Mouse (Mus musculus): ENCODE results near the gene 4930469K13Rik.

The 4930469K13Rik gene

DNA sequence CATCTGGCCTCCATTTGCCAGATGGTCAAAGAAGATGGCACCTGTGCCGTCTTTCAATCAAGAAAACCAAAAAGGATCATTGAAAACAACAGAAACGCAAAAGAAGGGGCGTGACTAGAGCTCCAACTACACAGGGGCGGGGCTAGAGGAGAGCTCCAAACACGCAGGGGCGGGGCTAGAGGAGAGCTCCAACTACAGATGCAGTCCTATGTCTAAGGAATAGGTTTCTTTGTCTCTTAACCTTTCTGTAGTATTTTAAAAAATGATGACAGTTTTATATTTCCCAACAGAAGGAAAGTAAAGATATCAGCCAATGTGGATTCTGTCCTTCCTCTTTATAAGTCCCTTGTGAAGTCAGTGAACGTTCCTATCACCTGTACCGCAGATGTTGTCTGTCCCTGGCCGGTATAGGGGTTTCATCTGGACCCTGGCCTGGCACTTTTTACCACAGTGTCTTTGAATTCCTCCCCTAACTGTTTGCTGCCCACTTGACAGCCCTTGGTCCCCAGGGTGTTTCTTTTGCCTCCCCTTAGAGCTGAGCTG, 153.5 kb downstream of the 4930469K13Rik start:
- DNase-seq (ENCODE audit: extremely low read depth, insufficient read length, low spot score), result no peak

DNA sequence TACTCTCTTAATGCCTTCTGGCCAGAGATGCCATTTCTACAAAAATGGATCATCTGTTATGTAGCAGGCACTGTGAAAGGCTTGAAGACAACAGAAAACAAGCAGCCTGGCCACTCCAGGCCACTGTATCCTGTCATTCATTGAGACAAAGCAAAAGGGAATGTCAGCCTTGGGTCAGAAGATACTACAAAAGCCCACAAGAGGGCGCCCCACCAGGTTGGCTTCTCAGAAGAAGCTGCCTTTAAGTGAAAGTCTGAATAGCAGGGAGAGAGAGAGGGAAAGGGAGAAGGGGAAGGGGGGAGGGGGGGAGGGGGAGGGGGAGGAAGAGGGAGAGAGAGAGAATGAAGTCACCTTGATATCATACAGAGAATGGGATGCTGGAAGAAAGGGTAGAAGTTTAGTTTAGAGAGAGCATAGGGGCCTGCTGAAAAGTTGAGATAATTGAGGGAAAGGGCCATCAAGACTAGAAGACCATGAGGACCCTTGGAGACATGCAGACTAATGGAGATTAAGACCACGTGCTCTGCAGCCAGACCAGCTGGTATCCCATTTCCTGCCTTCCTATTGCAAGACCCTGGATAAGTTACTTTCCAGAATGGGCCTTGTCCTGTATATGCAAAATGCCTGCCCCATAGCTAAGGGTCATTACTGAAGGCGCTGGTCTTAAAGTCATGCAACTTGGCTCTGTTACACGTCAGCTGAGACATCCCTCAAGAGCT, 154.1 kb downstream of the 4930469K13Rik start:
- no peak for DNase-seq (ENCODE audit: extremely low read depth, insufficient read length, low spot score)

DNA sequence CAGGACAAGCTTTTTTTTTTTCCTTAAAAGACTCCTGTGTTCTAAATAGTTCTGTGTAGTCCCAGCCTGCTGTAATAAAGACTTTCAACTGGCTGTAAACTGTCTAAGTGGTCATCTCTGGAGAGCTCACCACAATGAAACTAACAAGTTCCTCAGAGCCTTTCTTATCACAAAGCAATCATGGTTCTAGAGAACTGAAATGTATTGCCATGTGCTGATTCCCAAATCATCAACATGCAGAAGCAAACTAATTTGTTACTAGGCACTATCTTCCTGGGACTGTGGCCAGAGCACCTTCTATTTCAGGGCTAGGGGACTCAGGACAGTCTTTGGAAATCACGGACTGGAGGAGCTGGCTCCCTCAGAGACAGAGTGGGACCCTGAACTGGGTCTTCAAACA, 154.8 kb downstream of the 4930469K13Rik start:
- no peak for DNase-seq (ENCODE audit: extremely low read depth, insufficient read length, low spot score)

DNA sequence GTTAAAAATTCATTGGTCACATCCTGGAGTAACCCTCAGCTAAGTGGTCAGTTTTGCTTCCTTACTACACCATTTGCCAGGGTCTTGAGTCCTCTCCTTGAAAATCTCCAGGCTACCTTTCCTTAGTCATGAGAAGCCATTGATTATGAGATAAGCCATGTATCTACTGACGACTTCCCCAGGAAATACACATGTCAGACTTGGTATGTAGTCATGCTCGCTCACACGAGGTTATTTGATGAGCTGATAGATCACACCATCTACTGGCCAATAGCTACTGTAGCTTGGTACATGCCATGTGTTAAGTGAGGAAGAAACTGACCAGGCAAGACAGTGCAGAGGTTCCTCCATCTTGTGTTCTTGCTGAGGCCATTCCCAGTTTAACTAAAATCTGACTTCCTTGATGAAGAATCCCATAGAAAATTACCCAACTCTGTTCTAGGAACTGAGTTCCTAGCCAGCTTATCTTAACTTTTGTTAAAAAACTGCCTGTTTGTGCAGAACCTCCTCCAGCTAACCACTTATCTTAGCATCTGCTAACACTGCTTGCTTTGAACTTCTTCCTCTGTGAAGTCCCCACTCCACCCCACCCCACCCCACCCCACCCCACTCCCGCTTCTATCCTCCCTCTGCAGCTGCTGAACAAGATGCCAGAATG, 158.8 kb downstream of the 4930469K13Rik start:
- DNase-seq (ENCODE audit: extremely low read depth, insufficient read length, low spot score), result no peak

DNA sequence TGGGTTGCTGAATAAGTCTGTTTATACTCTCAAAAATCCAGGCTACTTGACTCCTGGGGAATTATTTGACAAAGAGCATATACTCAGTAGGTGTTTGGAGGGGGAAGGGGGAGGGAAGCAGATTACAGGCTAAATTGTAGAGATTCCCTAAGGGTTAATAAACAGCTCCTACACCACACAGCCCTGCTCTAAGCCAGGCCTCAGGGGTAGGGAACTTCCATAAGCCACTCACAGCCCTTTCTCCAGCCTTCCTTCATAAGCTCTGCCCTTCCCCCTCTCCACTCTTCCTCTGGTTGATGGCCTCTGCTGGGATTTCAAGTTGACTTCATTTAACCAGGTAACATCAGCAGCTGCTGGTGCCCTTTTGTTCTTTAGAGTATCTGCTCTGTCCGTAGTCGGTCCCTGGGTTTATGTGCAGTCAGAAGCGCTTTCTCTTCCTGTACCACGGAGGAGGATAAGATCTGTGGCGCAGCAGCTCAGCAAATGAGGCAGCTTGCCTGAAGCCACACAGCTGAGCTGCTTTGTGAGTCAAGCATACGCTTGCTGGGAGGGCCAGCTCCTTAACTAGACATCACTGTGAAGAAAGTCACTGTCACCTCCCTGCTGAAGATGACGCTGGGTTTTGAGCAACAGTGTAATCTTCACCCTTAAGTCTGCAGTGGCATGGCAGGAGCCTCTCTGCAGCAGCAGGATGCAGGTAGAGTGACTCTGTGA, 159.6 kb downstream of the 4930469K13Rik start:
- DNase-seq (ENCODE audit: extremely low read depth, insufficient read length, low spot score), result no peak

DNA sequence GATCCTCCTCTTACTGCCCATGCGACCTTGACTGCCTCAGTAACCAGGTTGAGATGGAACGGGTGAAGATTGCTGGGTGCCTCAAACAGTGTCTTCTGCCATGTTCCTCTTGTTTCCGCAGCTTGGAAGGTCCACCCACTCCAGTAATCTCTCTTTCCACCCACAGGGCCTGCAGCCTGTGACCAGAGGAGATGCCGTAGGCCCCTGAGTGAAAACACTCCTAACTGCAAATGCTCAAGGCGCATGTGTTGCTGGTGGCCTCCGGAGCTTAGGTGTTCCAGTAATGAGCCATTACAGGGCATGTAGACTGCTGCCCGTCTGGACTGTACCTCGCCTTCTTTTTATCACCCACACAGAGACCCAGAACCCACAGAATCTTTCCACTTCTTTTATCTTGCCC, 160.7 kb downstream of the 4930469K13Rik start:
- no peak for DNase-seq (ENCODE audit: extremely low read depth, insufficient read length, low spot score)

DNA sequence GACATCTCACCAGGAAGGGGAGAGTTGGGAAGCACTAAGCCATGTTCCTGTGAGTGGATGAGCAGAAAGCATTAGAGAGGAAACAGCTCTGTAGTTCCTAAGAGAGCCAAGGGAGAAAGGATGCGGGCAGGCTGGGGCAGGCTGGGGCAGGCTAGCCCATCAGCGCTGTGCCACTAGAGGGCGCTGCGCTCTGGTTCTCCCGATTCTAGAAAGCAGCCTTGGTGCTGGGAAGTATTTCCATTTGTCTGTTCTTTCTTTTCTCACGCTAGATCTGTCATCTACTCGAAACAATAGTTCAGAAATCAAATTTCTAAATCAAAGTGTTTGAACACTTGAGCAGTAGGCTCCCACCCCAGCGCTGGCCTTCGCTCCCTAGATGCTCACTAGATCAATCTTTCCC, 164.1 kb downstream of the 4930469K13Rik start:
- no peak for DNase-seq (ENCODE audit: extremely low read depth, insufficient read length, low spot score)

DNA sequence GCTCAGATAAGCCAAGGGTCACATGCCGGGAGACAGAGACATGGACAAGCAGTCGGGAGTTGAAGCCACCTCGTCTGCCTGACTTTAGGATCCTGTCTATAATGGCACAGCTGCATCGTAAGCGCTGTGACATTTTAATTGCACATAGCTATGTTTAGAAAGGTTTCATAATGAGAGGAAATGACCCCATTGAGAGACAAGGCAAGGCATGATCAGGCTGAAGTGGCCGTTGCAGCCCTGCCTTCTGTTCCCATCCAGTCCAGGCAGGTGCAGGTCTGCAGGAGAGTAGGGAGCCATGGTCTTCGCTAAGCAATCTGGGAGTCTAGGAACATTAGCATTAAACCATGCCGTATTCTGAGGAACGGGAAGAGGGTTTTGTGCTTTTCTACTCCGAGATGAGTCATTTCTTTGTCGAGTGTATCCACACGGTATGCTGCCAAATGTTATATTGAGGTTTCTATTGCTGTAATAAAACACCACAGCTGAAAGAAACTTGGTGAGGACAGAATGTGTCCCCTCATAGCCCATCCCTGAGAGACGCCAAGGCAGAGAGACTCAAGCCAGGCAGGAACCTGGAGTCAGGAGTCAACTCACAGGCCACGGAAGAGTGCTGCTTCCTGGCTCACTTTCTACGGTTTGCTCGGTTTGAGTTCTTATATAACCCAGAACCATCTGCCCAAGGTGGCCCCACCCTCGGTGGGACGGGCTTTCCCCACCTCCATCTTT, 165.8 kb downstream of the 4930469K13Rik start:
- no peak for DNase-seq (ENCODE audit: extremely low read depth, insufficient read length, low spot score)

DNA sequence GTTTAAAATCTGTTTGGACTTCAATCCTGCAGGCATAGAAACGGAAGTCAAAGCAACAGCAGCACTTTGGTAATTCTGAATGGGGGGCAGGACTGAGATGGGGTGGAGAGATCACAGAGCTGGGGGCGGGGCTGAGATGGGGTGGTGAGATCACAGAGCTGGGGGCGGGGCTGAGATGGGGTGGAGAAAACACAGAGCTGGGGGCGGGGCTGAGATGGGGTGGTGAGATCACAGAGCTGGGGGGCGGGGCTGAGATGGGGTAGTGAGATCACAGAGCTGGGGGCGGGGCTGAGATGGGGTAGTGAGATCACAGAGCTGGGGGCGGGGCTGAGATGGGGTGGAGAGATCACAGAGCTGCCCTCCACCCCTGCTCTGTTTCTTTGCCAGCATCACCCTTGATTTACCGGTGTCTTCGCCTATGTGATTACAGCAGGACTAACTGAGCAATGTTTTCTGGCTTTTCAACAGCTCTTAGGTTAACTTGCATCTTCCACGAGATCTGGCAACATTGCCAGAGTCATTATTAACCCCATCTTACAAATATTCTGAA, 166.4 kb downstream of the 4930469K13Rik start:
- no peak for DNase-seq (ENCODE audit: extremely low read depth, insufficient read length, low spot score)

DNA sequence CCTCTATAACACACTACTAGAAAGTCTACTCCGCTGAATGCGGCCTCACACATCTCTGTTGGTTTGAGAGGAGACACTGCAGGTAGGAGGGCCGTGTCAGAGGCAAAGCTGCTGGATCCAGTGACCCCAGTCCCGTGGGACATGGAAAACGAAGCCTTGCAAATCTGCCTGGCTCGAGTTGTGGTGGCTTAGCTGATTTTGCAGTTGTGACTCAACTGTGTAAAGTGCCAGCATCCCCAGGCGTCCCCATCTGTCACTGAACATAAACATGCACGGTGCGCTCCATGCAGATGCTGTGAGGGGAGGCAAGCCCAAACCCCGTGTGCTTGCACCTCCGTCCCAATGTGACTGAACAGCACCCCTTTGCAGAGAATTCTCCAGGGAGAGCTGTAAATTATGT, 168.9 kb downstream of the 4930469K13Rik start:
- DNase-seq (ENCODE audit: extremely low read depth, insufficient read length, low spot score), result no peak

DNA sequence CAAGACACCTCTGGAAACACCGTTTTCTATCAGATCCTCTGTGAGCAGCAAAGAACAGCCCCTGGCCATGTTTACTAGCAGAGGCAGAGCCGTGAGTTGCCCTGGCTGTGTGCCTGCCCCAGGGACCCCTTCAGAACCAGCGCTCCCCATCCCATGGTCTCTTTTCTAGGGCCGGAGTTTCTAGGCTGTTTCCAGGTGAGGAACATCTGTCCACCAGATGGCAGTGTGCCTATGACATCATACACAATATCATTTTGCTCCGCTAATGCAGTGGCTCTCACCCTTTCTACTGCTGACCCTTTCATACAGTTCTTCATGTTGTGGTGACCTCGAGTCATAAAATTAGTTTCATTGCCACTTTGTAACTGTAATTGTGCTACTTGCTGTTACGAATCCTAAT, 169.7 kb downstream of the 4930469K13Rik start:
- no peak for DNase-seq (ENCODE audit: extremely low read depth, insufficient read length, low spot score)

DNA sequence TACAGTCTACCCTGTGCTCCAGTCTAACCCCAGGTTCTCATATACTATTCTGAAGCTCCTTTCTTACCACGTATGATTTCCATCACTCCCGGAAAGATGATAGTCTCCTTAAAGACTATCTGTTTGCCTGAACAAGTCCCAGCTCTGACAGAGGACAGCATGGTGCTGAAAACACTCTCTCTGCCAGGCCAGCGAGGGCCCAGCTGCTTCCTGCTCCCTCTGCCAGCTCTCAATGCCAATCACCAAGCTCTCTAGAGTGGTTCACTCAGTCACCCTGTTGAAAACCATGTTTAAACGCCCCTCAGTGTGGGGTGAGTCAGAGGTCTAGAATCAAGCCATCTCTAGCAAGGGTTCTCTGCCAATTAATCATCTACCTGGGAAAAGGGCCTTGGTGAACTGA, 170.5 kb downstream of the 4930469K13Rik start:
- no peak for DNase-seq (ENCODE audit: extremely low read depth, insufficient read length, low spot score)

DNA sequence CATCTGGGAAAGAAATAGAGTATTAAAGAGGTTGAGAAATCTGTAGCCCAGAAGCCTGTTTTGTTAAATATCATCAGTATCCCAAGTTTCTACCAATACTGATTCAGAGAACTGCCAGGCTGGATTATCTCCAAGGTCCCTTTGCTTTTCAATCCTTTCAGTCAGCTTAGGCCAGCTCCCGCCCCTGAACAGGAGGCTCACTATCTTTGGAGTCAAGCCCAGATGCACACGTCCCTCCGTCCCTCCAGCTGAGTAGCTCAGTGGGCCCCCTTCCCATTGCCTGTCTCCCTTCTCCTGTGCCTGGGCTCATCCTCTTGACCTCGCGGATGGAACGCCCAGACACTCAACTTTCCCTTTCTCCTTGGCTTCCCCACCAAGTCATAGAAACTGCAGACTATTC, 171.0 kb downstream of the 4930469K13Rik start:
- DNase-seq (ENCODE audit: extremely low read depth, insufficient read length, low spot score), result no peak

DNA sequence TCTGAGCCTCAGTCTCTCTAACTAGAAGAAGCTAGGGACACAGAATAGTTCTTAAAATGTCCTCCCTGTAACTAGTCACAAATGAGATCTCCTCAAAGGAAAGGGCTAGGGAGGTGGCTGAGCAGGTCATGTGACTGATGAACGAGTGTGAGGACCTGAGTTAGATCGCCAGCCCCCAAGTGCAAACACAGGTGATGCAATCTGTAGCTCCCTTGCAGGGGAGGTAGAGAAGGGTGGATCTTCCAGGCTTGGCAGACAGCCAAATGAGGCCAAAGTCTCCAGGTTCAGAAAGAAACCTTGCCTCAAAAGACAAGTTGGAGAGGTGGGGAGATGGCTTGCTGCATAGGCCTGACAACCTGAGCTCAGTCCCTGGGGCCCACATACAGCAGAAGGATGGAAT, 171.8 kb downstream of the 4930469K13Rik start:
- DNase-seq (ENCODE audit: extremely low read depth, insufficient read length, low spot score), result no peak

DNA sequence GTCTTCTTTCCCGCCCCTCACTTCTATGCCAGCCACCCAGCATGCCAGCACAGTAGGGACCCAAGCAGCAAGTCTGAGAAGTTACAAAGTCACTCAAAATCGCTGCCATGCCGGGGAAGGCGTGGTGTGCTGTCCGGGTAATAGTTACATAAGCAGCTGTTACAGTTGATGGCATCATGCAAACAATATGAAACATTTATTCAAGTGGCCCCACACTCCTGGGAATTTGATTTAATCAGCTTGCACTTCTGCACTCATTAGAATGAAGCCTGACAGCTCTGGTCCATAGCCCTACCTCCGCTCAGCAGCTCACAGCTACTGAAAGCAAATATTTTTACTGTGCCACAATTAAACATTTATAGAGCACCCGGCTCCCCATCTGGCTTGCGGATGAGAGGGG, 172.6 kb downstream of the 4930469K13Rik start:
- no peak for DNase-seq (ENCODE audit: extremely low read depth, insufficient read length, low spot score)
